Mouse (Mus musculus) liver, adult 2 months (tissue): ENCODE measurements around the gene Gpat2. TPM values are rescaled to one million over a fixed set of nuclear protein-coding genes. Genes with fewer than 3 reads are reported as not detected.

Experiments
- DNase-seq: peaks from one replicate; pipeline ENCODE4 v3.0.0-alpha.2; 2011; ENCODE audit warnings: low read depth, low spot score; ENCODE audit errors: extremely low read depth
- H3K27ac ChIP-seq: fragments of 200-500 bp; replicated peaks from 2 replicates; pipeline ENCODE4 v1.5.1; 2012; ENCODE audit warnings: low read depth, mild to moderate bottlenecking, control low read depth, inconsistent platforms, low read length; ENCODE audit not compliant: insufficient read depth
- H3K27me3 ChIP-seq: fragments of 200-500 bp; 2 replicates; pipeline ENCODE4 v1.6.1; 2012; ENCODE audit warnings: mild to moderate bottlenecking, moderate library complexity, low read length, inconsistent platforms; ENCODE audit not compliant: control insufficient read depth, insufficient read depth
- H3K36me3 ChIP-seq: fragments of 200-500 bp; 2 replicates; pipeline ENCODE4 v1.6.1; 2012; ENCODE audit warnings: low read length, inconsistent platforms; ENCODE audit not compliant: control insufficient read depth, insufficient read depth
- H3K4me1 ChIP-seq: fragments of 200-500 bp; 2 replicates; pipeline ENCODE4 v1.6.1; 2011; ENCODE audit warnings: low read length; ENCODE audit not compliant: control insufficient read depth, insufficient read depth
- H3K4me3 ChIP-seq: fragments of 200-500 bp; 2 replicates; pipeline ENCODE4 v1.5.1; 2011; ENCODE audit warnings: low read depth, mild to moderate bottlenecking, control low read depth, low read length, moderate library complexity; ENCODE audit not compliant: insufficient read depth
- H3K79me2 ChIP-seq: fragments of 200-500 bp; 2 replicates; pipeline ENCODE4 v1.6.1; 2012; ENCODE audit warnings: inconsistent platforms, mild to moderate bottlenecking, low read length, moderate library complexity; ENCODE audit not compliant: control insufficient read depth, insufficient read depth
- H3K9ac ChIP-seq: fragments of 200-500 bp; 2 replicates; pipeline ENCODE4 v1.6.1; 2012; ENCODE audit warnings: low read depth, mild to moderate bottlenecking, control low read depth, inconsistent platforms, low read length
- CTCF ChIP-seq: fragments of 200-500 bp; IDR thresholded peaks from 2 replicates; pipeline ENCODE4 v1.5.1; 2011; ENCODE audit warnings: low read depth, low read length, control low read depth
- POLR2A ChIP-seq: fragments of 200-500 bp; IDR thresholded peaks from 2 replicates; pipeline ENCODE4 v1.6.1; 2011; ENCODE audit warnings: low read length, control low read depth; ENCODE audit not compliant: insufficient read depth; ENCODE audit errors: extremely low read depth
- WGBS: fragments of 180-500 bp; shearing (Covaris S2); methylation state at CpG from one replicate; pipeline ENCODE4 v1.1.7; 2018; 5-methylcytosine and 5-hydroxymethylcytosine counted together
- polyA plus RNA-seq: library from polyadenylated mRNA; depleted of rRNA; stranded (reverse); fragments of >200 nt; gene quantifications from 2 replicates; pipeline ENCODE4 v1.2.3, GENCODE M21; 2012
- total RNA-seq: library from RNA; depleted of rRNA; stranded (reverse); fragments of >200 nt; gene quantifications from 2 replicates; pipeline ENCODE4 v1.2.3, GENCODE M21; 2014

Gene Gpat2
- total and polyA plus RNA-seq, 2 experiments: 1.2 to 2.2 TPM

DNA sequence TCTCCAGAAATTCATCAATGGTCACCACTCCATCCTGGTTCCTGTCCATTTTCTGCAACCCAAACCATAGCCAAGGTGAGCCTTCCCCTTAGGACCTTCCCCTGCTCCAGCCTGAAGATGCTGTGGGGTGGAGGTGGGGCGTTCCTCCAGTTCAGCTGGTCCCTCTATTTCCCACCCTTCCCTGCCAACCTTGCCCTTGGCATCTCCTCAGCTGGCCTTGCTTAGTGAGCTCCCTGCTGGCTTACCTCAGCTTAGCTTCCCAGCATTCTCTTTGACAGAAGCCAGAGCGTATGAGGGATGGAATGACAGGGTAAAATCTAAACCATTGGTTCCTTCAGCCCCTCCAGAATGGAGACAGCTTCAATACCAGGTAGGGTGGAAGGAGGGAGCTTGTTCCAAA, 34.3 kb downstream of the Gpat2 start:
- no peaks in the 10 kb centered on the region for H3K27me3 ChIP-seq
- TF ChIP-seq CTCF: no peak
- no peak for TF ChIP-seq POLR2A
- 77% methylated on average over 2 of the region's 2 CpGs for WGBS
- H3K9ac ChIP-seq: no peak overlapping the region
- no peak for DNase-seq
- H3K4me3 ChIP-seq: no peak overlapping the region
- no peaks in the 10 kb centered on the region for H3K36me3 ChIP-seq
- no peaks in the 10 kb centered on the region for H3K79me2 ChIP-seq
- H3K27ac ChIP-seq: no peak overlapping the region
- H3K4me1 ChIP-seq: no peaks in the 10 kb centered on the region

DNA sequence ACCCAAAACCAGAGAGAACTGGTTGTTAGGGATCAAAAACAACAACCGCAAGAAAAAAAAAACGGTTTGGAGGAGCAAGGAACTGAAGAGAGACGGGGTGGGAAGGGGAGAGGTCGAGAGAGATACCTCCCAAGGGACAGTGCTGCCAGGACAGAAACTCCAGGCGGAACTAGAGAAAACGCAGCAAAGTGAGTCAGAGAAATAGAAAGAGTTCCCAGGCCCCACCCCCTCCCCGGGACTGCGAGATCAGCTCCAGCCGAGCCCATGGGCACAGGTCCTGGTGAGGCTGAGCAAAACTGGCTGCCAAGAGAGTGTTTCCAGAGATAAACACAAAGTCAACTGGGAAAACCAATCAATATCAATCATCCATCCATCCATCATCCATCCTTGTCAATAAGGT, 36.4 kb downstream of the Gpat2 start:
- Histone ChIP-seq H3K9ac (no peak overlapping the region), H3K4me1 (no peaks in the 10 kb centered on the region), H3K36me3 (no peaks in the 10 kb centered on the region), H3K27me3 (0 out of 2 replicates have a peak, but pooled peaks cover 2% of the 10 kb centered on the region), H3K4me3 (no peak overlapping the region), H3K27ac (no peak overlapping the region), H3K79me2 (no peaks in the 10 kb centered on the region)
- no peak for TF ChIP-seq POLR2A
- no peak for TF ChIP-seq CTCF
- 30% methylated on average over 9 of the region's 9 CpGs for WGBS
- DNase-seq: no peak

DNA sequence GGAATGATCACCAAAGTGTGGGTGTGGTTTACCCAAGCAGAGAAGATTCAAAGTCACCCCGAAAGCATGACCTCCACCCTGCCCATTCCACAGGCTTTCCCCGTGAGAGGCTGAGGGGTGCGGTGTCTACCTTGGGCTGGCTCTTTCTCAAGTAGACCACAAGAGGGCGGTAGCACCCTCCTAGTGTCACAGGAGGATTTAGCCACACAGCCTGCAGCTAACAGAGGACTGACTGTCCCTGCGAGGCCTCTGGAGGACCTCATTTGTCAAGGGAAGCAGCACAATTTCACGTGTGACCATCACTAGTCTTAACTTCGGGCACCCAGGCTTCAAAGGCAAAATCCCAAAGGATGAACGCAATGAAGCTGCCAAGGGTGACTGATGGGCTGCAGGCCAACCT, 37.3 kb downstream of the Gpat2 start:
- WGBS: 9% methylated on average over 8 of the region's 8 CpGs
- Histone ChIP-seq H3K9ac (no peak overlapping the region), H3K27ac (no peak overlapping the region), H3K4me1 (no peaks in the 10 kb centered on the region), H3K36me3 (no peaks in the 10 kb centered on the region), H3K4me3 (no peak overlapping the region), H3K79me2 (no peaks in the 10 kb centered on the region), H3K27me3 (0 out of 2 replicates have a peak, but pooled peaks cover 2% of the 10 kb centered on the region)
- DNase-seq: peak; percentile 25
- TF ChIP-seq CTCF (peak; percentile 93), POLR2A (no peak)

DNA sequence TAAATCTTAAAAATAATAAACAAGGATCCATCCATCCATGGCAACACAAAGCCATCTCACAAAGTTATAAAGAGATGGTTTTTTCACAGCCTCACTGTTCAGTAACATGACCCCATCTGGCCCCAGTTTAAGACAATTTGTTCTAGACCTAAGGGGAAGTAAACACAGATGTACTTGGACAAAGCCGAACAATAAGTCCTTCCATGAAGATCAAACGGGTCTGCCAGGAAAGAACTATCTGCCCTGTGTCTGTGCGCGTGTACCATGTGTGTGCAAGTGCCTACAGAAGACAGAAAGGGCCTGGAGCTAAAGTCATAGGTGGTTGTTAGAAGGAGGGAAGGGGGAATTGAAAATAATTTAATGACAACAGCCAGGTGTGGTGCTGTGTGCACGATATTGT, 45.2 kb downstream of the Gpat2 start:
- Histone ChIP-seq H3K9ac (no peak overlapping the region), H3K4me1 (no peaks in the 10 kb centered on the region), H3K79me2 (no peaks in the 10 kb centered on the region), H3K27ac (no peak overlapping the region), H3K27me3 (0 out of 2 replicates have a peak, but pooled peaks cover 2% of the 10 kb centered on the region), H3K36me3 (no peaks in the 10 kb centered on the region), H3K4me3 (no peak overlapping the region)
- DNase-seq: no peak
- TF ChIP-seq CTCF: no peak
- no peak for TF ChIP-seq POLR2A
- WGBS: 83% methylated on average over 5 of the region's 5 CpGs

DNA sequence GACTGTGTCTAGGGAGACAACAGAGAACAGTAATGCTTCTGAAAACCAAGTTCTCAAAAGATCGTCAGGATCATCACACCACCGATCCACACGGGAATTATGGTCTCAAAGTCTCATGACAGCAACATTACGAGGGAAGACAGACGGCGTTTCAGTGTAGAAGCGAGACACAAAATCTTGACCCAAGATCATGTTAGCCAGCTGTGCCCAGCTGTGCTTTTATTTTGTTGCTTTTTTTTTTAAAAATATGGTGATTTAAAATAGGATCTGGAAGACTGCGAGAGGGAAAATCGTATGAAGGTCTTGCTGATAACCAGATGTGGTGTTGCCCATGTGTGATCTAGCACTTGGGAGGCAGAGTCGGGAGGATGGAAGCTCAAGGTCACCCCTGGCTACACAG, 45.7 kb downstream of the Gpat2 start:
- H3K4me3 ChIP-seq: no peak overlapping the region
- TF ChIP-seq CTCF (no peak), POLR2A (no peak)
- no peaks in the 10 kb centered on the region for H3K36me3 ChIP-seq
- H3K4me1 ChIP-seq: no peaks in the 10 kb centered on the region
- H3K79me2 ChIP-seq: no peaks in the 10 kb centered on the region
- 85% methylated on average over 10 of the region's 10 CpGs for WGBS
- no peak overlapping the region for H3K27ac ChIP-seq
- no peak overlapping the region for H3K9ac ChIP-seq
- DNase-seq: no peak
- H3K27me3 ChIP-seq: 0 out of 2 replicates have a peak, but pooled peaks cover 2% of the 10 kb centered on the region

DNA sequence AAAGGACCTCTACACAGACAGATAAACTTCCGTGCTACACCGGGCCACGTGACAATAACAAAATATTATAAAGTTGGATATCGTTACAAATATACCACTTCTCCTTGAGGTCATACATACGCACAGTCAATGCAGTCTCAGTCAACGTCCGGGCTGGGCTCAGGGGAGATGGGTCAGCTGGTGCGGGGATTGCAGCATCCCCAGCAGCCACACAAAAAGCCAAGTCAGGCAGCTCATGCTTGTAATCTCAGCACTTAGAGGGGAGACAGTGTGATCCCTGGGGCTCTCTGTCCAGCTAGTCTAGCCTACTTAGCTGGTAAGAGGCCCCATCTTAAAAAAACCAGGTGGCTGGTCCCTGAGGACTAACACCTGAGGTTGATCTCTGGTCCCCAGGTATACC, 46.3 kb downstream of the Gpat2 start:
- Histone ChIP-seq H3K27ac (no peak overlapping the region), H3K27me3 (no peaks in the 10 kb centered on the region), H3K36me3 (no peaks in the 10 kb centered on the region), H3K4me3 (no peak overlapping the region), H3K9ac (no peak overlapping the region), H3K4me1 (no peaks in the 10 kb centered on the region), H3K79me2 (no peaks in the 10 kb centered on the region)
- no peak for DNase-seq
- 85% methylated on average over 8 of the region's 8 CpGs for WGBS
- TF ChIP-seq CTCF: no peak
- no peak for TF ChIP-seq POLR2A
